Mouse (Mus musculus) embryonic fibroblast, embryonic 13.5 days (primary cell): ENCODE results near the gene Myo18a.

Source experiments
- CTCF ChIP-seq: IDR thresholded peaks from 2 replicates; pipeline ENCODE4 v1.5.1; 2011; ENCODE audit warnings: mild to moderate bottlenecking, control low read depth, low read length, moderate library complexity, borderline replicate concordance; ENCODE audit not compliant: insufficient read depth
- POLR2A ChIP-seq: IDR thresholded peaks from 2 replicates; pipeline ENCODE4 v1.6.1; 2011; ENCODE audit warnings: low read depth, mild to moderate bottlenecking, control low read depth, low read length, moderate library complexity

DNA sequence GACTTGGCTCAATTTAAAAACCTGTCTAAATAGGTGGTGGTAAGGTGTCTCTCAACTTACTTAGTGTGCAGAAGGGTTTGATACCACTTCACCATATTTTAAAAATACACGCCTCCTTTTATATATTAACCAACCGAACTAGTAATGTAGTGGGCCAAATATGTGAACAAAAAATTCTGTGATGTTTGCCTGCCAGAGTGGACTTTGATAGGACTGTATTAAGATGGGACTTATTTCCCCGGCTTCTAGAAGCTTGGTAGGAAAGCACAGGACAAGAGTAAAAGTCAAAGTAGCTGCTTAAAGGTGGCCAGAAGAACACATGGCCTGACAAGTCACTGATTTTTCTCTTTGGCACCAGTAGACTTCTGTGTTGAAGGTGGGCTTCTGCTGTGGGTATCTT, 49.3 kb upstream of the Myo18a start:
- no peak for TF ChIP-seq POLR2A
- no peak for TF ChIP-seq CTCF
